Mouse (Mus musculus): ENCODE measurements around the gene St6galnac1.

Gene St6galnac1

DNA sequence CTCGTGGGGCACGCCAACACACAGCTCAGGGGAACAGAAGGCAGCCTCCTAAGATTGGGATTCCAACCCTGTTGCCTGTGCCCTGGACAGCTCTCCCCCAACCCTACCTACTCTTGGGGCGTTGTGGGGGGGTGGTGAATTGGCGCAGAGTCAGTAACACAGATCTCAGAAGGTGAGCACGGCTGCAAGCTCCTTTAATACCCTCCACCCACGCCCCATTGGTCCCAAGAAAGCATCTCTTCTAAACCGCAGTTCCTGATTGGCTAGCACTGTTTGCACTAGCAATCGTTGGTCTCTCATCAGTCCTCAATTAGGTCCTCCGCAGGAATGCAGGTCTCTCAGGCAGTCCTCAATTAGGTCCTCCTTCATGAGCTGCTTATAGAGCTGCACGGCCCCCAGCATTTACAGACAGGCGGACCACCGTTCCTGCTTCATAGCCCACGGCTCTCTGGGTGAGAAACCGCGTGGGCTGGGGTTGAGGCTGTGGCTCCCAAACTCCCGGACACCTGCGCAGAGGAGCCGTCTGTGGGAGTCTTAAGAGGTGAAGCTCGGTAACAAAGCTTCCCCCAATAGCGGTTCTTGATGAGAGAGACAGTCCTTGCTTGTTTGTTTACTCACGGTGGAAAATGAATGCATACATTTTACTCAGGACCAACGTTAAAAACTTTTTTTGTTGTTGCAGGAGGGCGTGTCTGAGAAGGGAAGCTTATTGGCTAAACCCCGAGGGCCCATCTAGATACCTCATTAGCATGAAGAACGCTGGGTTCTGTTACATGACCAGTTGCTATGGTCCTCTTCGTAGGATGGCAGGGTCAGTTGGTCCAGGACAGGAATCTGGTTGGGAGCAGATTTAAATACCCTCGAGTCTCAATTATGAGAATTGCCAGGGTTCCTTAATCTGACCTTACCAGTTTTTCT, 50.0 kb downstream of the St6galnac1 start:
- no peak for DNase-seq (ENCODE audit: low read depth)

DNA sequence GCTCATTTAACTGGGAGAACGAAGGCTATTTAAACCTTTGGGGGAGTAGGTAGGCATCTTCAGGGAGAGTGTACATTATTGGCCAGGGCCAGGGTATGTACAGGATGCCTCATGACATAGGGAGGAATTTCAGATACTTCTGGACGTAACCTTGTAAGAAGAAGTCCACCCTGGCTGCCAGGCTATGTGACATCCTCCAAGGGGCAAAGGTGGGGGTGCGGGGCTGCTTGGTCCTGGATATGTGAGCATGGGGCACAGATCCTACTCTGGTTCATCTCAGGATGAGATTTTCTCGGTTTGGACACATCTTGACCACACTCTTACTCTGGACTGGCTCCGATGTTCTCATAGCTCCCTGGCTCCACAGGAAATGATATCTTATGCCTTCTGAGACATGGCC, 52.2 kb downstream of the St6galnac1 start:
- no peak for DNase-seq (ENCODE audit: low read depth)

DNA sequence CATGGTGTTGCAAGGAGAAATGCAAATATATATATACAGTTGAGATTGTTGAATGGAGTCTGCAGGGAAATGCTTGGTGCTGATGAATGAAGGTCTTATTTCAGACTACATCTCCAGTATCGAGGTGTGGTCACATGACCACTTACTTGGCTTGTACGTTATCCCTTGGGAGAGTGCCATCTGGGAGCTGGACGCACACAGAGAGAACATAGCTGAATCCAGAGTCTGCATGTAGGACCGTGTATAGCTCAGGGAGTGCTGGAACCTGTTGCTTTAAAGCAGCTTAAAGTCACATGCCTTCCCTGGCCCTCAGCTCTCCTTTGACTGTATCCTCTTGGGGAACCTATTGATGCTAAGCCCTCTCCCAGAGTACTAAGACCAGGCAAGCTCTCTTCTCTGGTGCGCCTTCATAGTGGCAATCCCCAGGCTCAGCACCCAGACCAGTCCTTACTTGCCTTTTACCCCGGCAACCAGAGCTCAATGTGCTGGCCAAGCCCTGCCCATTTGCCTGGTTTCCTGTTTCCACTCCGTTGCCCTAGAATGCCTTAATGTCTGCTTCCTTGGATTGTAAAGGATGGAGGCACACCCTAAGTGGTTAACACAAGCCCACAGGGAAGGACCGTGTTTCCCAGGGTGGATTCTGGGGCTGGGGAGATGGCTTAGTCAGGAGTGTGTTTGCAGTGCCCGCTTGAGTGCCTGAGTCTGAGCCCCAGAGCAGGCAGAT, 53.6 kb downstream of the St6galnac1 start:
- no peak for DNase-seq (ENCODE audit: low read depth)

DNA sequence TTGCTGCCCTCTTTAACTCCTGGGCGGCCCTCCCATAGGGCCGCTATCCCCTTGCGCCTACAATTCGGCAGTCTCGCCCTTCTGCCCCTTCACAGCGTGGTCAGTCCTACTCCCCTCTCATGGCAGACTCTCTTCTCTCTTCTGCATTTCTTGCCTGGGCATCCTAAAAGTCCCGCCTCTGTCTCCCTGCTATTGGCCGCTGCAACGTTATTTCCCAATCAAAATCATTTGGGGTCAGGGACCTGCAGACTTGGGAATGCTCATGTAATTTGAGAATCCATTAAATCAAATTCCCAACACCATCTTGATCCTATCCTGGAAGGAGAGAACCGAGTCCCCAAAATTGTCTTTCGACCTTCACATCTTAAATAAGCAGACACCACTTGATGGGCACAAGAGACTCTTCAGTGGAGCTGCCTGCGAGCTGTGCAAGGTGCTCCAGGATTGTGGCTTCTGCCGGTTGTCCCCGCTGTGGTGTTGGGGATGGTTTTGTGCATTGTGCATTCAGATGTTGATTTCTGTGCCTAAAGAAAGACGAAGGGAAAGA, 54.9 kb downstream of the St6galnac1 start:
- no peak for DNase-seq (ENCODE audit: low read depth)

Measured in fibroblast of lung, adult 2 months (primary cell).